Mouse (Mus musculus) forebrain, embryonic 14.5 days (tissue): ENCODE data around the gene Sgf29. TPM values are rescaled to one million over a fixed set of nuclear protein-coding genes. Genes with fewer than 3 reads are reported as not detected.
"Not testable (repeated sequence)": the region's sequence is repeated elsewhere in the genome, so short reads cannot be mapped to it uniquely, and the experiment has no call there.

Source experiments
- ATAC-seq: fragments of 200-750 bp; cut with Nextera tagmentation; 2 replicates; pipeline ENCODE4 v1.8.0; 2017; ENCODE audit warnings: mild to moderate bottlenecking, moderate library complexity
- DNase-seq: peaks from one replicate; pipeline ENCODE4 v3.0.0-alpha.2; 2015; ENCODE audit warnings: low spot score
- H3K27ac ChIP-seq: fragments of 300-500 bp; sonication (generic); 2 replicates; pipeline ENCODE4 v1.5.1; 2014; ENCODE audit warnings: low read depth, mild to moderate bottlenecking, control low read depth, low read length, moderate library complexity
- H3K27me3 ChIP-seq: fragments of 300-500 bp; sonication (generic); replicated peaks from 2 replicates; pipeline ENCODE4 v1.6.1; 2014; ENCODE audit warnings: low read length, control low read depth, mixed read lengths; ENCODE audit not compliant: control insufficient read depth, insufficient read depth
- H3K36me3 ChIP-seq: fragments of 300-500 bp; sonication (generic); 2 replicates; pipeline ENCODE4 v1.6.1; 2014; ENCODE audit warnings: low read length, control low read depth; ENCODE audit not compliant: control insufficient read depth, insufficient read depth
- H3K4me1 ChIP-seq: fragments of 300-500 bp; sonication (generic); 2 replicates; pipeline ENCODE4 v1.6.1; 2014; ENCODE audit warnings: antibody characterized with exemption, low read length, control low read depth; ENCODE audit not compliant: control insufficient read depth, insufficient read depth
- H3K4me2 ChIP-seq: fragments of 300-500 bp; sonication (generic); 2 replicates; pipeline ENCODE4 v1.6.1; 2014; ENCODE audit warnings: mild to moderate bottlenecking, control low read depth, low read length
- H3K4me3 ChIP-seq: fragments of 300-500 bp; sonication (generic); 2 replicates; pipeline ENCODE4 v1.5.1; 2014; ENCODE audit warnings: low read depth, low read length, control low read depth
- H3K9ac ChIP-seq: fragments of 300-500 bp; sonication (generic); 2 replicates; pipeline ENCODE4 v1.6.1; 2014; ENCODE audit warnings: mild to moderate bottlenecking, low read length, control low read depth, moderate library complexity
- H3K9me3 ChIP-seq: fragments of 300-500 bp; sonication (generic); replicated peaks from 2 replicates; pipeline ENCODE4 v1.6.1; 2016; ENCODE audit warnings: low read length, control low read depth, mixed read lengths; ENCODE audit not compliant: control insufficient read depth
- WGBS: fragments of 180-500 bp; shearing (Covaris S2); extraction: QIAGEN DNeasy Blood & Tissue Kit; methylation state at CpG from one replicate; pipeline ENCODE4 v1.1.7; 2014; 5-methylcytosine and 5-hydroxymethylcytosine counted together
- polyA plus RNA-seq: library from polyadenylated mRNA; unstranded; fragments of >200 nt; fragmentation: Nextera tagmentation; extraction: Ambion mirVana; gene quantifications from 2 replicates; pipeline ENCODE4 v1.2.1, GENCODE M21; 2014

Sgf29 gene
- polyA plus RNA-seq, 1 experiment from 2014 or later = 66.1 TPM

DNA sequence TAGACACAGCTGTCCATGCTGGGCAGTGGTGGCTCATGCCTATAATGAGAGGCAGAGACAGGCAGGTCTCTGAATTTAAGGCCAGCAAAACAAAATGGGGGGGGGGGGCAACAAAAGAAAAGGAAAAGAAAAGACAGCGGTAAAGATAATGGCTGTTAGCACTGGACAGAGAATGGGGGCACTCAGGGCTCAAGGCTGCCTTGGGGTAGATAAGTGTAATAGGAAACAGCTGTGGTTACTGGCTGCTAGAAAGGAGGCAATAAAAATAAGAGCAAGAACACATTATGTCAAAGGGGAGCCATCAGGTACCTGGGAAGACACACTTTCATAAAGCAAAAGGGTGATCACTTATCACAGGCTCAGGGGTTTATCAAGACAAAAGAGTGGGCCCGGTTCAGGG is 16.6 kb upstream of the Sgf29 start:
- no peak for DNase-seq
- 90% methylated on average over 2 of the region's 2 CpGs for WGBS
- H3K9ac ChIP-seq = no peak overlapping the region

DNA sequence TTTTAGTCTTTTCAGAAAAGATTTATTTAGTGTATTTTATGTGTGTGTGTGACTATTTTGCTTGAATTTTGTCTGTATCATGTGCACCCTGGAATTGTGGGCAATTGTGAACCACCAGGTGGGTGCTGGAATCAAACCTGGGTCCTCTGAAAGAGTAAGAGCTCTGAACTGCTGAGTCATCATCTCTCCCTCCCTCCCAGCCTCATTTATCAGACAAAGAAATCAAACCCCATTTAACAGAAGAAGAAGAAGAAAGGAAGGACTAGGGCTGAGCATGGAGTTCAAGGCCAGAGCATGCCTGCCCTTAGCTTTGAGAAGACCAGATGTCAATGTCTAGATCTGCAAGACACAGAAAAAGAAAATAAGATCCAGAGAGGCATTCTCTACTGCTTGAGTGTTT is 13.7 kb upstream of the Sgf29 start:
- Histone ChIP-seq H3K36me3 (no peaks in the 10 kb centered on the region), H3K27me3 (no peaks in the 10 kb centered on the region), H3K4me3 (no peak overlapping the region), H3K4me2 (no peak overlapping the region), H3K27ac (no peak overlapping the region), H3K9ac (no peak overlapping the region), H3K9me3 (no peaks in the 10 kb centered on the region), H3K4me1 (no peaks in the 10 kb centered on the region)
- DNase-seq (no peak), ATAC-seq (no peak)

More for the DNA sequence above, 16.6 kb upstream of the Sgf29 start:
- H3K27me3 ChIP-seq = no peaks in the 10 kb centered on the region
- no peak for ATAC-seq
- H3K9me3 ChIP-seq = no peaks in the 10 kb centered on the region
- H3K4me2 ChIP-seq = no peak overlapping the region
- H3K4me3 ChIP-seq = no peak overlapping the region
- no peaks in the 10 kb centered on the region for H3K4me1 ChIP-seq
- H3K36me3 ChIP-seq = no peaks in the 10 kb centered on the region
- H3K27ac ChIP-seq = no peak overlapping the region

DNA sequence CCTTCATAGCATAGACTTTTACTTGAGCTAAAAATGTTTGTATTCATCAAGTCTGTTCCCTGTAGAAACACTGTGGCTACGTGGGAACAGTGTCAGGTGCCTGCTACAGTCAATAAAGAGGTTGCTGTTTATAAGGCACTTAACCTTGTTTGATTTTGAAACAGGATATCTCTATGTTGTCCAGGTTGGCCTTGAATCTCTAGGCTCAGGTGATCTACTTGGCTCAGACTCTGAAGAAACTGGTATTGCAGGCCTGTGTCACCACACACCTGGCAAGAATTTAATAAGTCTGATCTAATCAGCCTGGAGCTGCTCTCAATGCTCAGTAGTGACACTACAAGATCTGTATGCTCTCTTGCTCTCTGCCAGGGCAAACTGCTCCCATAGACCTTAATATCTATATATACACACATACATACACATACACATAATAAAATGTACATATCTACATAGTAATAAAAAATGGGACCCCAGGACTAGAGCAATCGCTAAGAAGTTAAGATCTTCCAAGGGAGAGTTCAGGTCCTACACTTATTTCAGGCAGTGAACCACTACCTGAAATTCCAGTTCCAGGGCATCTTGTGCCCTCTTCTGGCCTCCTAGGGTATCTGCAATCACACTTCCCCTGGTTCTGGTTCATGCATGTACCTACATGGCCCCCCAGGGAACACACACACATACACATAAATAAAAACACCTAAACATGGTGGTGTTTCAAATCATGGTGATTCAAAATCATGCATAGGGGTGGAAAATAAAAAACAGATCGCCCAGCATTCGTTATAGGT is 12.2 kb upstream of the Sgf29 start:
- no peaks in the 10 kb centered on the region for H3K27me3 ChIP-seq
- 19% methylated on average over 4 of the region's 4 CpGs for WGBS
- no peaks in the 10 kb centered on the region for H3K36me3 ChIP-seq
- no peak overlapping the region for H3K27ac ChIP-seq
- H3K4me3 ChIP-seq = no peak overlapping the region
- ATAC-seq (no peak), DNase-seq (peak; percentile 52)
- H3K4me1 ChIP-seq = no peaks in the 10 kb centered on the region
- no peak overlapping the region for H3K4me2 ChIP-seq
- no peak overlapping the region for H3K9ac ChIP-seq
- no peaks in the 10 kb centered on the region for H3K9me3 ChIP-seq

DNA sequence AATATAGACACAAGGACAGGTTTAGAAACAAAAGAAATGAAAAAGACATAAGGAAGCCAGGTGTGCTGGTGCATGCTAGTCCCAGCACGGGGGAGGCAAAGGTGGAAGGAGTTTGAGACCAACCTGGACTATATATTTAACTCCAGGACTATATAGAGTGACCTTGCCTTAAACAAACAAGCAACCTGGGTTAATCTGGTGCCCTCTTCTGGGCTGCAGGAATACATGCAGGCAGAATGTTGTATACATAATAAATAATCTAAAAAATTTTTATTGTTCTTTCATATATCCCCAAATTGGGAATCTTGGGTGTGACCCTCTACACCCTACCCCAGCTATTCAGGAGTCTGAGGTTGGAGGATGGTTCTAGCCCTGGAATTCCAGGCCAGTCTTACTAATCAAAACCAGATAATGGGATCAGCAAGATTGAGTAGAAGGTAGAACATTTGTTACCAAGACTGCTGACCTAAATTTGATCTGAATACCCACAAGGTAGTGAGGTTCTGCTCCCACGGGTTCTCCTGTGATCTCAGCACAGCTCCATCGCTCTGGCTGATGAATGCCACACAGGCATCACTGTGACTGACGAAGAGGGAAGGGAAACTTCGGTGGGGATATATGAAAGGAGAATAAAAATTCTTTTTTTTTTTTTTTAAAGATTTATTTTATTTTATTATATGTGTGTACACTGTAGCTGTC is 6.4 kb upstream of the Sgf29 start:
- Histone ChIP-seq H3K27ac (no peak overlapping the region), H3K4me1 (no peaks in the 10 kb centered on the region), H3K36me3 (no peaks in the 10 kb centered on the region), H3K9ac (no peak overlapping the region), H3K9me3 (no peaks in the 10 kb centered on the region), H3K4me2 (no peak overlapping the region), H3K27me3 (no peaks in the 10 kb centered on the region), H3K4me3 (no peak overlapping the region)
- DNase-seq = no peak
- no peak for ATAC-seq
- 77% methylated on average over 5 of the region's 5 CpGs for WGBS

DNA sequence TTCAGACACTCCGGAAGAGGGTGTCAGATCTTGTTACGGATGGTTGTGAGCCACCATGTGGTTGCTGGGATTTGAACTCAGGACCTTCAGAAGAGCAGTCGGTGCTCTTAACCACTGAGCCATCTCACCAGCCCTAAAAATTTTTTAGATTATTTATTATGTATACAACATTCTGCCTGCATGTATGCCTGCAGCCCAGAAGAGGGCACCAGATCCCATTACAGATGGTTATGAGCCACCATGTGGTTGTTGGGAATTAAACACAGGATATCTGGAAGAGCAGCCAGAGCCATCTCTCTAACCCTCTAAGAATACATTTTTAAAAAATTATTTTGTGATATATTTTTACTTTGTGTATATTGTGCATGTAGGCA is 5.9 kb upstream of the Sgf29 start:
- H3K4me1 ChIP-seq, H3K36me3 ChIP-seq, H3K4me2 ChIP-seq, H3K27me3 ChIP-seq, ATAC-seq, H3K9me3 ChIP-seq, H3K27ac ChIP-seq, H3K9ac ChIP-seq, H3K4me3 ChIP-seq: not testable (repeated sequence)
- WGBS = 58% methylated on average over 3 of the region's 3 CpGs
- DNase-seq = peak; percentile 64

DNA sequence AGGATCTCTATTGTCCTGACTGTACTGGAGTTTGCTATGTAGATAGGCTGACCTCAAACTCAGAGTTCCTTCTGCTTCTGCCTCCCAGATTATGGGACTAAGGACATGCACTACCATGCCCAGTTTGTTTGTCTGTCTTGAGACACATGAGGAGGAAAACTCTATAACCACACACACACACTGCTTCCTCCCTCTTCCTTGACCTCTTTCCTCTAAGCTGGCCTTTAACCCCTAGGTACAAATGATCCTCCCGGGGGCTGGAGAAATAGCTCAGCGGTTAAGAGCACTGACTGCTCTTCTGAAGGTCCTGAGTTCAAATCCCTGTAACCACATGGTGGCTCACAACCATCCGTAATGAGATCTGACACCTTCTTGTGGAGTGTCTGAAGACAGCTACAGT is 4.8 kb upstream of the Sgf29 start:
- Histone ChIP-seq H3K9me3 (no peaks in the 10 kb centered on the region), H3K9ac (no peak overlapping the region), H3K36me3 (no peaks in the 10 kb centered on the region), H3K4me3 (no peak overlapping the region), H3K27me3 (no peaks in the 10 kb centered on the region), H3K27ac (no peak overlapping the region), H3K4me1 (no peaks in the 10 kb centered on the region), H3K4me2 (no peak overlapping the region)
- ATAC-seq = no peak
- no peak for DNase-seq
- WGBS = 83% methylated on average over 3 of the region's 3 CpGs

DNA sequence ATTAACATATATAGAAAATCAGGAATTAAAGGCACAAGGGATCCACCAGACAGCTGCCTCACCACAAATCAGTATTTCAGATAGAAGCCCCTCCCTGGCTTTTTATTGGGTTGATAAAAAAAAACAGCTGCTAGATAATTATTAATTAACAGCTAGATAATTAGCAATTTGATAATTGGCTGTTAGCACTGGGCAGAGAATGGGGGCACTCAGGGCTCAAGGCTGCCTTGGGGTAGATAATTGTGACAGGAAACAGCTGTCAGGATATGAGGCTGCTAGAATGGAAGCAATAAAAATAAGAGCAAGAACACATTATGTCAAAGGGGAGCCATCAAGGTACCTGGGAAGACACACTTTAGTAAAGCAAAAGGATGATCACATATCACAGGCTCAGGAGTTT is 4.2 kb upstream of the Sgf29 start:
- Histone ChIP-seq H3K36me3 (no peaks in the 10 kb centered on the region), H3K27me3 (no peaks in the 10 kb centered on the region), H3K9me3 (no peaks in the 10 kb centered on the region), H3K9ac (no peak overlapping the region), H3K4me3 (no peak overlapping the region), H3K4me2 (no peak overlapping the region), H3K27ac (no peak overlapping the region), H3K4me1 (peaks cover 2% of the 10 kb centered on the region; the same call in 1 of the 2 replicates)
- peak; percentile 5 for DNase-seq
- ATAC-seq = no peak

DNA sequence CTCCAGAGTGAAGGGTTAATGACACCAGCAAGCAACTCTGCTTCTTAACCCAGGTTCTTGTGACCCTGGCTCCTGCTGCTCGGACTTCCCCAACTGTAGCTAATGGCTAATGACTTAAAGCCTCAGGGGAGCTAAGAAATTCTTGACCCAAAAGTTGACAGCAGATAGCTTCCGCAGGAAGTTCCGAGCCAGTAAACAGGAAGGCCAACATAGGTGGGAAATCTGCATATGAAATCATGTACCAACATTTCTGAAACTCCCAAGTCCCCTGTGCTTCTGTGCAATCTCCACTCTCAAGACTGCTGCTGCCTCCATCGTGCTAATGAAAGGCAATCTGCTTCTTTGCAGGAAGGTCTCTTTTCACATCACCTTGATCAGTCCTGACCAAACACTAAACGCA is 3.4 kb upstream of the Sgf29 start:
- WGBS = 70% methylated on average over 5 of the region's 5 CpGs

DNA sequence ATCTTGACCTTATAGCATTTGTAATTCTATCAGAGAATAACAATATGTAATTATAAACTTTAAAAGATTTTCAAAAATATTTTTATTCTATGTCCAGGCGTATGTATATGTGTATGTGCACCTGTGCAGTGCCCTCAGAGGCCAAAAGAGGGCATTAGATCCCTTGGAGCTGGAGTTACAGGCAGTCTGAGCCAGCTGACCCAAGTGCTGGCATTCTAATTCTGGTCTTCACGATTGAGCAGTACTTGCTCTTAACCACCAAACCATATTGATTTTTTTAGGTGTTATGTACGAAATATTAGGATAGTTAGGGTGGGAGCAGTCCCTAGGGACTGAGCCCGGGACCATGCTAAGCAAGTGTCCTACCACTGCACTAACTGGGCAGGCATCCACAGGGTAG is 623 bp upstream of the Sgf29 start:
- H3K9me3 ChIP-seq = no peaks in the 10 kb centered on the region
- peak overlapping the region; percentile 50 for H3K4me3 ChIP-seq
- ATAC-seq (no peak), DNase-seq (peak; percentile 1)
- no peaks in the 10 kb centered on the region for H3K27me3 ChIP-seq
- no peak overlapping the region for H3K9ac ChIP-seq
- 81% methylated on average over 4 of the region's 4 CpGs for WGBS
- H3K27ac ChIP-seq = no peak overlapping the region
- H3K36me3 ChIP-seq = no peaks in the 10 kb centered on the region
- H3K4me2 ChIP-seq = peak overlapping the region; percentile 83
- peaks cover 8% of the 10 kb centered on the region; the same call in 1 of the 2 replicates for H3K4me1 ChIP-seq

More for the DNA sequence above, 3.4 kb upstream of the Sgf29 start:
- Histone ChIP-seq H3K9ac (no peak overlapping the region), H3K27ac (no peak overlapping the region), H3K4me3 (no peak overlapping the region), H3K4me2 (no peak overlapping the region), H3K9me3 (no peaks in the 10 kb centered on the region), H3K36me3 (no peaks in the 10 kb centered on the region), H3K27me3 (no peaks in the 10 kb centered on the region), H3K4me1 (peaks cover 8% of the 10 kb centered on the region; the same call in 1 of the 2 replicates)
- DNase-seq (no peak), ATAC-seq (no peak)
